Mouse (Mus musculus) ES-E14 (cell line): ENCODE measurements around the gene Enpp1. TPM values are rescaled to one million over a fixed set of nuclear protein-coding genes. Genes with fewer than 3 reads are reported as not detected.
A peak's percentile ranks its signal among the peaks of the same experiment; 100 is the strongest.

Source experiments
- DNase-seq: peaks from one replicate; pipeline ENCODE4 v3.0.0-alpha.2; 2013; ENCODE audit warnings: low read depth, low spot score
- H3K27ac ChIP-seq: 2 replicates; pipeline ENCODE4 v1.5.1; 2012; ENCODE audit warnings: low read depth, mild to moderate bottlenecking, low read length, moderate library complexity, mixed read lengths; ENCODE audit not compliant: poor library complexity, insufficient read depth, severe bottlenecking
- H3K36me3 ChIP-seq: 2 replicates; pipeline ENCODE4 v1.6.1; 2012; ENCODE audit warnings: mild to moderate bottlenecking, low read length, moderate library complexity, mixed read lengths; ENCODE audit not compliant: control insufficient read depth, poor library complexity, insufficient read depth, severe bottlenecking
- H3K4me1 ChIP-seq, 2 experiments: fragments of 150-350 bp in 1 of 2; sonication (generic) in 1 of 2; 2 replicates each; pipeline ENCODE4 v1.6.1; 2012; ENCODE audit warnings: low read length in 2 of 2, mild to moderate bottlenecking in 1 of 2, mixed read lengths in 1 of 2; ENCODE audit not compliant: control insufficient read depth in 2 of 2, insufficient read depth in 2 of 2, poor library complexity in 1 of 2
- H3K4me3 ChIP-seq, 2 experiments: fragments of 150-350 bp in 1 of 2; sonication (generic) in 1 of 2; 2 replicates each; pipeline ENCODE4 v1.5.1; 2012; ENCODE audit warnings: low read length in 2 of 2, low read depth in 1 of 2, mild to moderate bottlenecking in 1 of 2, mixed read lengths in 1 of 2; ENCODE audit not compliant: insufficient read depth in 1 of 2, poor library complexity in 1 of 2, severe bottlenecking in 1 of 2
- H3K9ac ChIP-seq: 2 replicates; pipeline ENCODE4 v1.6.1; 2012; ENCODE audit warnings: low read depth, mild to moderate bottlenecking, low read length, mixed read lengths; ENCODE audit not compliant: poor library complexity, insufficient read depth, severe bottlenecking
- H3K9me3 ChIP-seq: fragments of 150-350 bp; sonication (generic); 2 replicates; pipeline ENCODE4 v1.6.1; 2012; ENCODE audit warnings: low read depth, mild to moderate bottlenecking, low read length; ENCODE audit not compliant: control insufficient read depth, insufficient read depth
- CHD2 ChIP-seq: IDR thresholded peaks from 2 replicates; pipeline ENCODE4 v1.6.1; 2014; ENCODE audit warnings: mild to moderate bottlenecking, low read depth, low read length, inconsistent platforms
- HCFC1 ChIP-seq: IDR thresholded peaks from 2 replicates; pipeline ENCODE4 v1.6.1; 2012; ENCODE audit warnings: low read length, inconsistent platforms, borderline replicate concordance; ENCODE audit not compliant: insufficient read depth
- MAFK ChIP-seq: IDR thresholded peaks from 2 replicates; pipeline ENCODE4 v1.6.1; 2014; ENCODE audit warnings: mild to moderate bottlenecking, low read depth, low read length, inconsistent platforms; ENCODE audit not compliant: insufficient read depth
- ZC3H11A ChIP-seq: IDR thresholded peaks from 2 replicates; pipeline ENCODE4 v1.6.1; 2012; ENCODE audit warnings: low read depth, mild to moderate bottlenecking, inconsistent platforms, low read length, borderline replicate concordance
- ZNF384 ChIP-seq: IDR thresholded peaks from 2 replicates; pipeline ENCODE4 v1.6.1; 2012; ENCODE audit warnings: low read depth, low read length, inconsistent platforms
- in situ Hi-C, 2 experiments: fragments of 600-800 bp; cut with MboI; formaldehyde crosslinking; loops; one replicate each; pipeline ENCODE4 v1.15.1; 2025; ENCODE audit warnings: low sequenced_read_pairs in 2 of 2, inconsistent platforms in 1 of 2; ENCODE audit not compliant: unreplicated experiment in 2 of 2
- total RNA-seq: library from RNA; depleted of rRNA; stranded (reverse); fragments of 300-350 nt; gene quantifications from 2 replicates; pipeline ENCODE4 v1.2.3, GENCODE M21; 2012; rRNA removed

Gene Enpp1
- total RNA-seq, 1 experiment: 0.62 TPM

DNA sequence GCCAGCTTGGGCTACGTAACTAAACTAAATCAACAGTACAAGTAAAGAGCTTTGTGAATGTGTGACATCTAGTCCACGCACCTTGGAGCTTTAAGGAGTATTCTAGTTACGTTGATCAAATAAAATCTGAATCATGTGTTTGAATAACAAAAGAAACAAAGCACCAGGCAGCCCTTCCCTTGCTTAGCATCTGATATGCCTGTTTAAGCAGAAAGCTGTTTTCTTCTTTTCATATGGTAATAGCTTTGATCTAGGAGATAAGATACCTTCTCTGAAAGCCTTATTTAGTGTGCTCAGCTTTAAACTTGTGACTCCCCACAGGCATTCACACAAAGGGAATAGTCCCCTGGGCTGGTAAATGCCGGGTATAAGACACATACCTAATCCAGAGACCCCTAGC lies 121.4 kb downstream of the Enpp1 start:
- DNase-seq: peak; percentile 53
- H3K9me3 ChIP-seq: no peaks in the 10 kb centered on the region

DNA sequence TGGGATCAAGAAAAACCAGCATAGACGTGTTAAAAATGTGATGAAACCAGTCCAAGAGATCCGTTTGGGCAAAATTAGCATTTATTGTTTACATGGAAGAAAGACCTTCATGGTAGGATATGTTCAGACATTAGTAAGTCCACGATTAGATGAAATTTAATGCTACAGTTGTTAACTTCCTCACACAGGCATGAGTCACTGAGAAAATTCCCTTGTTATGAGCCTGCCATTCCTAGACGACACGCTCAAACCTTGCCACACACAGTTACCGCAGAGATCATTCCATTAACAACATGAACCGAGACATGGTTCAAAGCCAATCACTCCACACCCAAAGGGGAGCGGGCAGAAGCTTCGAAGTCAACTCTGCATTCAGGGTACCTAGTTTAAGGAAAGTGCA lies 122.7 kb downstream of the Enpp1 start:
- Histone ChIP-seq H3K36me3 (no peaks in the 10 kb centered on the region), H3K4me3 (no peak overlapping the region), H3K4me1 (peaks cover 10 to 12% of the 10 kb centered on the region in 2 experiments; a peak in 3 of 4 replicates), H3K27ac (no peak overlapping the region), H3K9ac (no peak overlapping the region), H3K9me3 (no peaks in the 10 kb centered on the region)
- no peak for TF ChIP-seq CHD2
- in situ Hi-C loops: no loop called here
- DNase-seq: no peak

More for the DNA sequence above, 121.4 kb downstream of the Enpp1 start:
- in situ Hi-C loops: no loop called here
- Histone ChIP-seq H3K9ac (no peak overlapping the region), H3K36me3 (no peaks in the 10 kb centered on the region), H3K4me3 (no peak overlapping the region), H3K27ac (peak overlapping the region; percentile 79), H3K4me1 (peaks cover 10 to 13% of the 10 kb centered on the region in 2 experiments; a peak in 3 of 4 replicates)
- TF ChIP-seq MAFK (no peak), ZC3H11A (no peak), CHD2 (0 out of 2 replicates have a peak, but pooled peaks have one; percentile 1), HCFC1 (no peak)

DNA sequence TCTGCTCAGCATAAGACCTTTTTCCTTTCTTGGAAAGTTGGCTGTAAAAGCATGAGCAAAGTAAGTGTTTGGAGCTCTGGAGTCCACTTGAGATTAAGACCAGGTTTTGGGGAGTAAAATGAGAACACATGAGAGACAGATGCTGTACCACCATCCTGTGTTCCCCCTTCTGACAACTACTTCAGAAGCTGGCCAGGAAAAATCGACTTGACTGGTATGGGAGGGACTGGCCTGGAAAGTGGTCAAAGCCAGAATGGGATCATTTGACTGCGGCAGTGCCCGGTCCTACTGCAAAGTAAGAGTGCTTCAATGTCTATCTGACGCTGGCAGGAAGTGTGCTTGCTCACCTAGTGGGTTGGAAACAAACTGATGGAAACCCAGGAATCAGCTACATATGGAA lies 123.1 kb downstream of the Enpp1 start:
- TF ChIP-seq MAFK (no peak), CHD2 (no peak), ZNF384 (no peak), ZC3H11A (no peak), HCFC1 (no peak)
- Histone ChIP-seq H3K36me3 (no peaks in the 10 kb centered on the region), H3K9me3 (no peaks in the 10 kb centered on the region), H3K27ac (no peak overlapping the region), H3K4me1 (peaks cover 10 to 12% of the 10 kb centered on the region in 2 experiments; a peak in 3 of 4 replicates), H3K9ac (no peak overlapping the region), H3K4me3 (no peak overlapping the region)
- in situ Hi-C loops: no loop called here
- no peak for DNase-seq

Other genes with a start within 250 kb of the Enpp1 start
- gene Ccn2, start 116.7 kb downstream of the Enpp1 start, total RNA-seq: 109 and 147 TPM in 2 replicates
- 43.2 and 96.9 TPM in 2 replicates for gene Enpp3, start 130.7 kb upstream of the Enpp1 start, total RNA-seq
- gene Med23, start 157.8 kb upstream of the Enpp1 start, total RNA-seq: 41.9 and 60.1 TPM in 2 replicates
- gene Arg1, start 215.3 kb upstream of the Enpp1 start, total RNA-seq: 0.37 and 0.80 TPM in 2 replicates